ENCODE assay signal across 11 mouse cellular contexts in genomic region chr5:107015046-107015421, GRCm38 (mm10). TPM values are rescaled to one million over a fixed set of nuclear protein-coding genes. Genes with fewer than 3 reads are reported as not detected.
A peak's percentile ranks its signal among the peaks of the same experiment; 100 is the strongest.
DNase-seq lines count a peak whose midpoint lies in the region; ATAC-seq and TF ChIP-seq lines count a peak whose summit lies in the region.
"Had no signal": no experiment of that assay in that cellular context is flagged by ENCODE, and none has a peak within 500 bp of the region (broad histone marks: within the 10 kb centered on the region; RNA-seq: fewer than 3 reads in every experiment).

No protein-coding gene starts in this region.

- TF ChIP-seq CTCF in stomach, postnatal 0 days (IDR thresholded peaks at IDR 0.05; ENCODE audit: low read depth): no peak

- no peak for ATAC-seq in heart, embryonic 11.5 days (replicated peaks; ENCODE audit: insufficient number of reproducible peaks, low FRiP score, low TSS enrichment)
- peak; percentile 58 for ATAC-seq in lung, embryonic 16.5 days (ENCODE audit: low read depth)
- peak; percentile 12; the same call in 1 of the 2 replicates for ATAC-seq in limb, embryonic 14.5 days (ENCODE audit: low FRiP score, low read depth)
- peak; percentile 21; the same call in 1 of the 2 replicates for ATAC-seq in stomach, postnatal 0 days (ENCODE audit: low FRiP score, low TSS enrichment)

- H3K27me3 ChIP-seq in heart, embryonic 11.5 days (ENCODE audit: control insufficient read depth, insufficient read depth, low read length): no peaks in the 10 kb centered on the region
- H3K27me3 ChIP-seq in lung, embryonic 16.5 days (ENCODE audit: control insufficient read depth, insufficient read depth, low read depth, low read length): no peaks in the 10 kb centered on the region
- H3K27me3 ChIP-seq in limb, embryonic 14.5 days (ENCODE audit: control insufficient read depth, insufficient read depth, low read length): no peaks in the 10 kb centered on the region
- no peaks in the 10 kb centered on the region for H3K27me3 ChIP-seq in stomach, postnatal 0 days (ENCODE audit: control insufficient read depth, insufficient read depth, low read length)

- DNase-seq in heart, postnatal 4 days: no peak
- DNase-seq in lung, postnatal 14 days: no peak
- DNase-seq in limb, embryonic 14.5 days (ENCODE audit: low spot score): no peak
- DNase-seq in stomach, postnatal 0 days (ENCODE audit: low spot score): no peak
- DNase-seq in right cerebral cortex, postnatal 4 days: no peak
- no peak for DNase-seq in urinary bladder, postnatal 4 days (ENCODE audit: low spot score in 2 of 2)
- DNase-seq: adrenal gland, postnatal 36 days; cerebellum, adult 2 months; kidney, postnatal 25 days had no signal

- no peak for TF ChIP-seq EP300 in stomach, postnatal 0 days (optimal IDR thresholded peaks at IDR 0.05)

- H3K9ac ChIP-seq in heart, embryonic 11.5 days (ENCODE audit: low read depth, low read length): no peak overlapping the region; the same call in 1 of the 2 replicates
- H3K9ac ChIP-seq in lung, embryonic 16.5 days (ENCODE audit: low read length): no peak overlapping the region
- 0 out of 2 replicates have a peak overlapping the region, but pooled peaks have one; percentile 4 for H3K9ac ChIP-seq in limb, embryonic 14.5 days (ENCODE audit: low read depth, low read length, severe bottlenecking)
- no peak overlapping the region for H3K9ac ChIP-seq in stomach, postnatal 0 days (ENCODE audit: low read length)

- peak overlapping the region; percentile 32; the same call in 1 of the 2 replicates for H3K4me2 ChIP-seq in heart, embryonic 11.5 days
- H3K4me2 ChIP-seq in lung, embryonic 16.5 days (ENCODE audit: low read depth, low read length): peak overlapping the region; percentile 26
- H3K4me2 ChIP-seq in limb, embryonic 14.5 days (replicated peaks; ENCODE audit: low read depth, low read length, severe bottlenecking): no peak overlapping the region
- H3K4me2 ChIP-seq in stomach, postnatal 0 days (replicated peaks; ENCODE audit: low read depth): no peak overlapping the region

- TF ChIP-seq POLR2A in limb, embryonic 14.5 days (IDR thresholded peaks at IDR 0.05; ENCODE audit: borderline replicate concordance, extremely low read depth, insufficient read depth, insufficient read length): no peak

- WGBS in heart, embryonic 11.5 days (ENCODE audit: insufficient replicate concordance): 61% methylated on average over 2 of the region's 2 CpGs
- 38% methylated on average over 2 of the region's 2 CpGs for WGBS in lung, embryonic 16.5 days
- WGBS in limb, embryonic 14.5 days: 38% methylated on average over 2 of the region's 2 CpGs
- 46% methylated on average over 2 of the region's 2 CpGs for WGBS in stomach, postnatal 0 days

- H3K4me1 ChIP-seq in heart, embryonic 11.5 days (ENCODE audit: control insufficient read depth, insufficient read depth, low read length): peaks cover 43% of the 10 kb centered on the region
- peaks cover 32% of the 10 kb centered on the region for H3K4me1 ChIP-seq in lung, embryonic 16.5 days (replicated peaks; ENCODE audit: control insufficient read depth, insufficient read depth, low read length)
- peaks cover 21% of the 10 kb centered on the region for H3K4me1 ChIP-seq in limb, embryonic 14.5 days (ENCODE audit: control insufficient read depth, insufficient read depth, low read length)
- peaks cover 12% of the 10 kb centered on the region for H3K4me1 ChIP-seq in stomach, postnatal 0 days (replicated peaks; ENCODE audit: control insufficient read depth, insufficient read depth)

- H3K4me3 ChIP-seq in heart, embryonic 11.5 days (ENCODE audit: low read depth, low read length): no peak overlapping the region
- no peak overlapping the region for H3K4me3 ChIP-seq in lung, embryonic 16.5 days (ENCODE audit: low read length)
- H3K4me3 ChIP-seq in limb, embryonic 14.5 days (replicated peaks; ENCODE audit: low read length): no peak overlapping the region
- H3K4me3 ChIP-seq in stomach, postnatal 0 days (ENCODE audit: low read depth, low read length): no peak overlapping the region

- H3K36me3 ChIP-seq in heart, embryonic 11.5 days (ENCODE audit: control insufficient read depth, insufficient read depth, low read length): no peaks in the 10 kb centered on the region
- H3K36me3 ChIP-seq in lung, embryonic 16.5 days (ENCODE audit: control insufficient read depth, insufficient read depth, low read length): no peaks in the 10 kb centered on the region
- H3K36me3 ChIP-seq in limb, embryonic 14.5 days (ENCODE audit: control insufficient read depth, insufficient read depth, low read length): no peaks in the 10 kb centered on the region
- no peaks in the 10 kb centered on the region for H3K36me3 ChIP-seq in stomach, postnatal 0 days (ENCODE audit: control insufficient read depth, insufficient read depth, low read length)

- H3K27ac ChIP-seq in heart, embryonic 11.5 days (ENCODE audit: low read depth, low read length): peak overlapping the region; percentile 70
- H3K27ac ChIP-seq in lung, embryonic 16.5 days (ENCODE audit: low read length): peak overlapping the region; percentile 86
- 0 out of 2 replicates have a peak overlapping the region, but pooled peaks have one; percentile 29 for H3K27ac ChIP-seq in limb, embryonic 14.5 days (replicated peaks; ENCODE audit: low read depth, low read length)
- H3K27ac ChIP-seq in stomach, postnatal 0 days (replicated peaks): peak overlapping the region; percentile 8; the same call in 1 of the 2 replicates

- H3K9me3 ChIP-seq in heart, embryonic 11.5 days (replicated peaks; ENCODE audit: control insufficient read depth, low read length): no peaks in the 10 kb centered on the region
- no peaks in the 10 kb centered on the region; the same call in 1 of the 2 replicates for H3K9me3 ChIP-seq in lung, embryonic 16.5 days (ENCODE audit: control insufficient read depth, low read length)
- no peaks in the 10 kb centered on the region for H3K9me3 ChIP-seq in limb, embryonic 14.5 days (ENCODE audit: control insufficient read depth, low read length)
- H3K9me3 ChIP-seq in stomach, postnatal 0 days (ENCODE audit: control insufficient read depth, low read length): no peaks in the 10 kb centered on the region

RNA-seq across cellular contexts. Expression of gene Cdc7, which starts 50.9 kb away (rescaled TPM):
- 36.1 and 42.8 TPM in 2 replicates for polyA plus RNA-seq in heart, embryonic 11.5 days (2014; fragmentation: Nextera tagmentation; extraction: Ambion mirVana)
- total RNA-seq in heart, postnatal 4 days (2021): 1 to 10 TPM; 6.8 to 8.0 TPM
- 46.6 and 48.6 TPM in 2 replicates for polyA plus RNA-seq in lung, embryonic 16.5 days (2015; fragmentation: Nextera tagmentation; extraction: Ambion mirVana)
- polyA plus RNA-seq in limb, embryonic 14.5 days (2012; rRNA removed): 65.8 and 66.8 TPM in 2 replicates
- polyA plus RNA-seq in limb, embryonic 14.5 days (2014; fragmentation: Nextera tagmentation; extraction: Ambion mirVana): 39.8 and 46.4 TPM in 2 replicates
- 7.4 and 8.0 TPM in 2 replicates for polyA plus RNA-seq in stomach, postnatal 0 days (2015; fragmentation: Nextera tagmentation; extraction: Ambion mirVana)

Comparison
In these comparisons a context has a peak if more than half of its experiments do, and no peak if none do; other contexts are left out.
1. H3K27ac ChIP-seq: peak in every context shown above with its lines; median percentile 86 in lung, embryonic 16.5 days; 70 in heart, embryonic 11.5 days; 29 in limb, embryonic 14.5 days; 8 in stomach, postnatal 0 days.
2. H3K4me2 ChIP-seq: peak in heart, embryonic 11.5 days (single experiment) and lung, embryonic 16.5 days (single experiment); none in limb, embryonic 14.5 days (single experiment) and stomach, postnatal 0 days (single experiment).